In genomic region chr7:25626509-25627430, GRCm38 (mm10) we compare ENCODE assay signal across 7 mouse cellular contexts. TPM values are rescaled to one million over a fixed set of nuclear protein-coding genes. Genes with fewer than 3 reads are reported as not detected.
DNase-seq lines count a peak whose midpoint lies in the region; ATAC-seq and TF ChIP-seq lines count a peak whose summit lies in the region.

Gene B3gnt8, plus strand, starts transcription at chr7:25626654.

- H3K9ac ChIP-seq in intestine, postnatal 0 days (ENCODE audit: low read depth, low read length) = peak within 1 kb of the TSS; percentile 31
- H3K9ac ChIP-seq in lung, embryonic 16.5 days (ENCODE audit: low read length) = peak within 1 kb of the TSS; percentile 79
- H3K9ac ChIP-seq in stomach, embryonic 14.5 days (replicated peaks; ENCODE audit: low read depth, low read length) = peak within 1 kb of the TSS; percentile 38

- DNase-seq in NIH3T3 (ENCODE audit: low read depth) = peak; percentile 11
- peak; percentile 54 to 57 for DNase-seq in cerebellum, adult 18-20 months
- DNase-seq in left cerebral cortex, postnatal 36 days (ENCODE audit: low spot score in 2 of 2) = no peak

- WGBS in intestine, postnatal 0 days = 7% methylated on average over 29 of the region's 29 CpGs
- WGBS in lung, embryonic 16.5 days = 13% methylated on average over 29 of the region's 29 CpGs
- 8% methylated on average over 29 of the region's 29 CpGs for WGBS in stomach, embryonic 14.5 days

- no peaks in the 10 kb centered on the region for H3K27me3 ChIP-seq in intestine, postnatal 0 days (replicated peaks; ENCODE audit: control insufficient read depth, insufficient read depth, low read length)
- H3K27me3 ChIP-seq in lung, embryonic 16.5 days (ENCODE audit: control insufficient read depth, insufficient read depth, low read depth, low read length) = no peaks in the 10 kb centered on the region
- no peaks in the 10 kb centered on the region for H3K27me3 ChIP-seq in stomach, embryonic 14.5 days (ENCODE audit: control insufficient read depth, insufficient read depth, low read length)

- H3K4me1 ChIP-seq in intestine, postnatal 0 days (replicated peaks; ENCODE audit: control insufficient read depth, insufficient read depth, low read length) = peaks cover 7% of the 10 kb centered on the region; the same call in 1 of the 2 replicates
- H3K4me1 ChIP-seq in lung, embryonic 16.5 days (replicated peaks; ENCODE audit: control insufficient read depth, insufficient read depth, low read length) = peaks cover 21% of the 10 kb centered on the region
- peaks cover 20% of the 10 kb centered on the region for H3K4me1 ChIP-seq in stomach, embryonic 14.5 days (ENCODE audit: control insufficient read depth, insufficient read depth, low read length)

- H3K27ac ChIP-seq in intestine, postnatal 0 days (ENCODE audit: low read depth, low read length) = peak within 1 kb of the TSS; percentile 50; the same call in 1 of the 2 replicates
- peak within 1 kb of the TSS; percentile 69 for H3K27ac ChIP-seq in lung, embryonic 16.5 days (ENCODE audit: low read length)
- peak within 1 kb of the TSS; percentile 85 for H3K27ac ChIP-seq in stomach, embryonic 14.5 days (ENCODE audit: low read length)

- no peak for TF ChIP-seq CTCF in intestine, postnatal 0 days (IDR thresholded peaks at IDR 0.05; ENCODE audit: low read depth)

- peak within 1 kb of the TSS; percentile 70 for H3K4me2 ChIP-seq in intestine, postnatal 0 days (replicated peaks; ENCODE audit: low read depth)
- H3K4me2 ChIP-seq in lung, embryonic 16.5 days (ENCODE audit: low read depth, low read length) = peak within 1 kb of the TSS; percentile 91
- peak within 1 kb of the TSS; percentile 68 for H3K4me2 ChIP-seq in stomach, embryonic 14.5 days (replicated peaks; ENCODE audit: low read depth, low read length)

- H3K36me3 ChIP-seq in intestine, postnatal 0 days (ENCODE audit: control insufficient read depth, insufficient read depth) = peaks cover 52% of the 10 kb centered on the region
- H3K36me3 ChIP-seq in lung, embryonic 16.5 days (ENCODE audit: control insufficient read depth, insufficient read depth, low read length) = peaks cover 9% of the 10 kb centered on the region
- H3K36me3 ChIP-seq in stomach, embryonic 14.5 days (ENCODE audit: control insufficient read depth, insufficient read depth, low read length) = peaks cover 20% of the 10 kb centered on the region

- peak; percentile 12 for ATAC-seq in granulocyte monocyte progenitor cell, adult 5-6 weeks (replicated peaks; ENCODE audit: poor library complexity, severe bottlenecking)
- peak; percentile 53 for ATAC-seq in intestine, postnatal 0 days
- ATAC-seq in lung, embryonic 16.5 days (ENCODE audit: low read depth) = peak; percentile 41
- ATAC-seq in stomach, embryonic 14.5 days (ENCODE audit: insufficient number of reproducible peaks, insufficient read depth, low FRiP score, low read depth) = peak; percentile 62

- peak within 1 kb of the TSS; percentile 44 for H3K4me3 ChIP-seq in intestine, postnatal 0 days (ENCODE audit: low read depth, low read length)
- H3K4me3 ChIP-seq in lung, embryonic 16.5 days (ENCODE audit: low read length) = peak within 1 kb of the TSS; percentile 58
- H3K4me3 ChIP-seq in stomach, embryonic 14.5 days (ENCODE audit: low read depth, low read length) = peak within 1 kb of the TSS; percentile 47

- intact Hi-C loops in left cerebral cortex, postnatal 36 days (cut with DNase I) = no loop called here

- H3K9me3 ChIP-seq in intestine, postnatal 0 days (ENCODE audit: control insufficient read depth) = no peaks in the 10 kb centered on the region
- H3K9me3 ChIP-seq in lung, embryonic 16.5 days (ENCODE audit: control insufficient read depth, low read length) = no peaks in the 10 kb centered on the region
- H3K9me3 ChIP-seq in stomach, embryonic 14.5 days (ENCODE audit: control insufficient read depth, low read depth, low read length) = no peaks in the 10 kb centered on the region

RNA-seq across cellular contexts. Expression of gene B3gnt8, which starts in this region (rescaled TPM):
- total RNA-seq in granulocyte monocyte progenitor cell, adult 5-6 weeks (2014; fragmentation: Nextera tagmentation) = 18.7 and 26.1 TPM in 2 replicates
- 14.6 and 22.9 TPM in 2 replicates for total RNA-seq in granulocyte monocyte progenitor cell, adult 5-6 weeks (2017)
- 3.4 and 3.5 TPM in 2 replicates for polyA plus RNA-seq in intestine, postnatal 0 days (2015; fragmentation: Nextera tagmentation; extraction: Ambion mirVana)
- polyA plus RNA-seq in lung, embryonic 16.5 days (2015; fragmentation: Nextera tagmentation; extraction: Ambion mirVana) = 10.5 and 11.1 TPM in 2 replicates
- polyA plus RNA-seq in stomach, embryonic 14.5 days (2014; fragmentation: Nextera tagmentation; extraction: Ambion mirVana) = 6.2 and 6.5 TPM in 2 replicates
- 1 to 10 TPM in 1 of 2 experiments, under 1 TPM in 1; 0.20 to 1.1 TPM for total RNA-seq in left cerebral cortex, postnatal 36 days (2021)

Comparison
In these comparisons a context has a peak if more than half of its experiments do, and no peak if none do; other contexts are left out.
1. RNA of gene B3gnt8 (total RNA-seq): 14.6 to 26.1 TPM in granulocyte monocyte progenitor cell, adult 5-6 weeks; 0.20 to 1.1 TPM in left cerebral cortex, postnatal 36 days; every median in the first group is over 4 times any median in the second.
2. DNase-seq: peak in NIH3T3 (single experiment) and cerebellum, adult 18-20 months (2 of 2); none in left cerebral cortex, postnatal 36 days (0 of 2).
3. ATAC-seq: peak in every context shown above with its lines; median percentile 62 in stomach, embryonic 14.5 days; 53 in intestine, postnatal 0 days; 41 in lung, embryonic 16.5 days; 12 in granulocyte monocyte progenitor cell, adult 5-6 weeks.
4. Peak in every context shown above with its lines, with median percentiles within 50 percentile points of each other: H3K27ac ChIP-seq, H3K4me2 ChIP-seq, H3K4me3 ChIP-seq and H3K9ac ChIP-seq.